Mouse (Mus musculus) limb, embryonic 11.5 days (tissue): ENCODE results near the gene Mea1. TPM values are rescaled to one million over a fixed set of nuclear protein-coding genes. Genes with fewer than 3 reads are reported as not detected.

Experiments used
- ATAC-seq: fragments of 200-750 bp; cut with Nextera tagmentation; 2 replicates; pipeline ENCODE4 v1.8.0; 2017; ENCODE audit warnings: low read depth; ENCODE audit not compliant: insufficient number of reproducible peaks, low FRiP score, low TSS enrichment
- DNase-seq: peaks from one replicate; pipeline ENCODE4 v3.0.0-alpha.2; 2015; ENCODE audit warnings: low spot score
- H3K27ac ChIP-seq: fragments of 300-500 bp; sonication (generic); replicated peaks from 2 replicates; pipeline ENCODE4 v1.5.1; 2014; ENCODE audit warnings: low read depth, mild to moderate bottlenecking, low read length
- H3K27me3 ChIP-seq: fragments of 300-500 bp; sonication (generic); 2 replicates; pipeline ENCODE4 v1.6.1; 2014; ENCODE audit warnings: mild to moderate bottlenecking, low read length, mixed read lengths; ENCODE audit not compliant: control insufficient read depth, insufficient read depth
- H3K36me3 ChIP-seq: fragments of 300-500 bp; sonication (generic); 2 replicates; pipeline ENCODE4 v1.6.1; 2014; ENCODE audit warnings: mild to moderate bottlenecking, low read length, moderate library complexity, mixed read lengths; ENCODE audit not compliant: control insufficient read depth, insufficient read depth
- H3K4me1 ChIP-seq: fragments of 300-500 bp; sonication (generic); 2 replicates; pipeline ENCODE4 v1.6.1; 2014; ENCODE audit warnings: low read length, mixed read lengths; ENCODE audit not compliant: control insufficient read depth, insufficient read depth
- H3K4me2 ChIP-seq: fragments of 300-500 bp; sonication (generic); 2 replicates; pipeline ENCODE4 v1.6.1; 2014; ENCODE audit warnings: low read depth, mild to moderate bottlenecking, moderate library complexity; ENCODE audit not compliant: severe bottlenecking
- H3K4me3 ChIP-seq: fragments of 300-500 bp; sonication (generic); 2 replicates; pipeline ENCODE4 v1.5.1; 2014; ENCODE audit warnings: low read depth, low read length
- H3K9ac ChIP-seq: fragments of 300-500 bp; sonication (generic); 2 replicates; pipeline ENCODE4 v1.6.1; 2014; ENCODE audit warnings: mild to moderate bottlenecking, low read length
- H3K9me3 ChIP-seq: fragments of 300-500 bp; sonication (generic); 2 replicates; pipeline ENCODE4 v1.6.1; 2016; ENCODE audit warnings: low read length; ENCODE audit not compliant: control insufficient read depth
- WGBS: fragments of 180-500 bp; shearing (Covaris S2); extraction: QIAGEN DNeasy Blood & Tissue Kit; methylation state at CpG from one replicate; pipeline ENCODE4 v1.1.7; 2014; 5-methylcytosine and 5-hydroxymethylcytosine counted together
- polyA plus RNA-seq: library from polyadenylated mRNA; unstranded; fragments of >200 nt; fragmentation: Nextera tagmentation; extraction: Ambion mirVana; gene quantifications from 2 replicates; pipeline ENCODE4 v1.2.1, GENCODE M21; 2014

Gene Mea1
- polyA plus RNA-seq, 1 experiment from 2014 or later = 160 TPM

- H3K27ac ChIP-seq = peak overlapping the region; percentile 82
- H3K36me3 ChIP-seq = peaks cover 20% of the 10 kb centered on the region
Measured at GRCm38 (mm10) chr17:46674530-46675283, 3.9 kb upstream of the Mea1 start.

DNA sequence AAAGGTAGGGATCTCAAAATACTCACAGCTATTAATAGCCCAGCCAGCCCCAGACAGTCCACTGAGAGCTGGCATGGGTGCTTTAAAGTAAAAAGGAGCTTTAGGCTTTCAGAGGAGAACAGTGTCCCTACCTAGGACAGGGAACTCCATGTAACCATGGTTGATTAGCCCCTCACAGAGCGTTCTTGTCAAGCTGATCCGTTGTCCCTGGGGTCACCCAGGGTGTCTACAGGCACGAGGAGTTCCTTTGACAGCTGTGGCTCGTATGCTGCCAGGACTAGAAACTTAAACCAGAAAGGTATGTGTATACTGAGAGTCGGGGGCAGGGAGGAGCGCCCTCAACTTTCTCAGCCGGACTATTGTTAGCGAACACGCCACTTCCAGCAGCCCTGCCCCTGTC is 318 bp downstream of the Mea1 start:
- ATAC-seq = no peak
- H3K27me3 ChIP-seq = no peaks in the 10 kb centered on the region
- H3K4me2 ChIP-seq = peak overlapping the region; percentile 83
- no peak overlapping the region for H3K27ac ChIP-seq
- DNase-seq = no peak
- H3K4me3 ChIP-seq = no peak overlapping the region; the same call in 1 of the 2 replicates
- no peaks in the 10 kb centered on the region for H3K9me3 ChIP-seq
- H3K4me1 ChIP-seq = peaks cover 23% of the 10 kb centered on the region
- no peak overlapping the region; the same call in 1 of the 2 replicates for H3K9ac ChIP-seq
- WGBS = 56% methylated on average over 9 of the region's 9 CpGs
- peaks cover 31% of the 10 kb centered on the region for H3K36me3 ChIP-seq

More at GRCm38 (mm10) chr17:46674530-46675283, 3.9 kb upstream of the Mea1 start:
- DNase-seq (no peak), ATAC-seq (peak; percentile 13; the same call in 1 of the 2 replicates)
- H3K4me2 ChIP-seq = peak overlapping the region; percentile 63
- H3K9ac ChIP-seq = peak overlapping the region; percentile 62; the same call in 1 of the 2 replicates
- H3K27me3 ChIP-seq = no peaks in the 10 kb centered on the region
- 19% methylated on average over 15 of the region's 15 CpGs for WGBS
- peak overlapping the region; percentile 77 for H3K4me3 ChIP-seq
- H3K4me1 ChIP-seq = peaks cover 18% of the 10 kb centered on the region
- no peaks in the 10 kb centered on the region for H3K9me3 ChIP-seq

DNA sequence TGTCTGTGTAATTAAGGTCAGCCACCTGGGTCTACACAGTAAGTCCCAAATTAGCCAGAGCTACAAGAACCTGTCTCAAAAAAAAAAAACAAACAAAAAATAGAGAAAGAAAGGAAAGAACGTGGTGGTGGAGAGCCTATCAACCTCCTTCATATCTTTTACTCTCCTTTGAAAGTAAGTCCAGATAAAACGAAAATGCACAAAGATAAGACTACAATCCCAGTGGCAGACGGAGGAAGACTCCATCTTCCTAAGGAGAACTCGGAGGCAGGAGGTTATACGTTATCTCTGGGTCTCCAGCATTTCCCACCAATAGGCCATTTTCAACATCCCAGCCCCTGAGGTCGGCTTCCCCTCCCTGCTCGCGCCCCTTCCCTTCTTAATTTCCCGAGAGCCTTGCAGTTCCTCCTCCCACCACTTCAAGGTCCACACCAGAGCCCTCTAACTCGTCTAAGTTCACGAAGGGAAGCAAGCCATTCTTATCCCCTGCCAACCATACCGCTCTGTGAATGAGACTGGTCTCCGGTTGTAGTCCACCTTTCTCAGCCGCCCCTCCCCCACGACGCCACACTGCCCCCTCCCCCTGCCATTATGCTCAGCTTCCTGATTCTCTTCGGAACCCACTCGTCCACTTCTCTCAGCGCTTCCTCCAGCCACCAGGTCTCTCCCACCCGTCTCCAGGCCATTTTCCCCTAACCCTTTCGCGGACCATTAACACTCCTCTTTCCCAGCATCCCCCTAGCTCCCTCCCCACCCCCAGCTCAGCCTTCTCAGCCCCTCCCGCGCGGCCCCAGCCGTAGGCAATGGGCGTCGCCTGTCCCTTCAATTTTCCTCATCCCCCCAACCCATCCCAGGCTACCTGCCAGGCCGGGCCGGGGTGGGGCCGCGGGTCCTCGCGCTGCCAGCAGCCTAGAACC is 1.5 kb downstream of the Mea1 start:
- peak; percentile 71 for DNase-seq
- H3K4me2 ChIP-seq = peak overlapping the region; percentile 83
- peak; percentile 2 for ATAC-seq
- under 1% methylated on average over 34 of the region's 34 CpGs for WGBS
- peaks cover 41% of the 10 kb centered on the region for H3K36me3 ChIP-seq
- H3K27me3 ChIP-seq = no peaks in the 10 kb centered on the region
- peak overlapping the region; percentile 88 for H3K4me3 ChIP-seq
- H3K4me1 ChIP-seq = peaks cover 17% of the 10 kb centered on the region
- H3K27ac ChIP-seq = peak overlapping the region; percentile 88
- H3K9me3 ChIP-seq = no peaks in the 10 kb centered on the region
- peak overlapping the region; percentile 70 for H3K9ac ChIP-seq

GRCm38 (mm10) chr17:46680760-46681373 is 2.3 kb downstream of the Mea1 start, which contains the start of gene Klhdc3:
Gene Klhdc3, minus strand, starts transcription at chr17:46680914.
- Histone ChIP-seq H3K4me3 (peak within 1 kb of the TSS; percentile 88), H3K9me3 (no peaks in the 10 kb centered on the region), H3K4me1 (peaks cover 17% of the 10 kb centered on the region), H3K9ac (peak within 1 kb of the TSS; percentile 70), H3K4me2 (peak within 1 kb of the TSS; percentile 83), H3K36me3 (peaks cover 48% of the 10 kb centered on the region), H3K27ac (peak within 1 kb of the TSS; percentile 88), H3K27me3 (no peaks in the 10 kb centered on the region)
- ATAC-seq (peak; percentile 97), DNase-seq (peak; percentile 100)
- under 1% methylated on average over 48 of the region's 49 CpGs for WGBS

DNA sequence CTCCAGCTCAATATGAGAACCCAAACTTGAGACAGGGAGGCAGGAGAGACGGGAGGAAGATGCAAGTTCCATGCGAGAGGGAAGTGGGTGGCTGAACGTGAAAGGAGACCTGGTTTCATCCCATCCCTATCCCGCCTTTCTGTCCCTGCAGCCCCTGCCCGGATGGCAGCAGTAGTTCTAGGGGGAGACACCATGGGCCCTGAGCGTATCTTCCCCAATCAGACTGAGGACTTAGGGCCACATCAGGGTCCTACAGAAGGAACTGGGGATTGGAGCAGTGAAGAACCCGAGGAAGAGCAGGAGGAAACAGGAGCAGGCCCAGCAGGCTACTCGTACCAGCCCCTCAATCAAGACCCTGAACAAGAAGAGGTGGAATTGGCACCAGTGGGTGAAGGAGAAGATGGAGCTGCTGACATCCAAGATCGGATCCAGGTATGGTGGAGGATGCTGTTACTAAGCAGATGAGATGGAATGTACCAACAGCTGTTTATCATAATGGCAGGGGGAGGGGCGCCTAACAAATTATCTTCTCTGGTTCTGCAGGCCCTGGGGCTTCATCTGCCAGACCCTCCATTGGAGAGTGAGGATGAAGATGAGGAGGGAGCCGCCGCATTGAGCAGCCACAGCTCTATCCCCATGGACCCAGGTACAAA is 3.0 kb downstream of the Mea1 start:
- Histone ChIP-seq H3K9me3 (no peaks in the 10 kb centered on the region), H3K9ac (peak overlapping the region; percentile 47), H3K36me3 (peaks cover 42% of the 10 kb centered on the region), H3K4me2 (peak overlapping the region; percentile 83), H3K4me3 (peak overlapping the region; percentile 88), H3K27ac (no peak overlapping the region; the same call in 1 of the 2 replicates), H3K4me1 (peaks cover 17% of the 10 kb centered on the region), H3K27me3 (no peaks in the 10 kb centered on the region)
- 26% methylated on average over 12 of the region's 12 CpGs for WGBS
- DNase-seq (no peak), ATAC-seq (no peak)

GRCm38 (mm10) chr17:46682654-46683389 is 4.2 kb downstream of the Mea1 start:
- no peak overlapping the region for H3K4me3 ChIP-seq
- DNase-seq (no peak), ATAC-seq (no peak)
- H3K27ac ChIP-seq = no peak overlapping the region
- no peaks in the 10 kb centered on the region for H3K9me3 ChIP-seq
- peaks cover 43% of the 10 kb centered on the region for H3K36me3 ChIP-seq
- no peak overlapping the region for H3K9ac ChIP-seq
- no peak overlapping the region for H3K4me2 ChIP-seq
- WGBS = 83% methylated on average over 16 of the region's 16 CpGs
- H3K4me1 ChIP-seq = peaks cover 17% of the 10 kb centered on the region
- H3K27me3 ChIP-seq = no peaks in the 10 kb centered on the region

DNA sequence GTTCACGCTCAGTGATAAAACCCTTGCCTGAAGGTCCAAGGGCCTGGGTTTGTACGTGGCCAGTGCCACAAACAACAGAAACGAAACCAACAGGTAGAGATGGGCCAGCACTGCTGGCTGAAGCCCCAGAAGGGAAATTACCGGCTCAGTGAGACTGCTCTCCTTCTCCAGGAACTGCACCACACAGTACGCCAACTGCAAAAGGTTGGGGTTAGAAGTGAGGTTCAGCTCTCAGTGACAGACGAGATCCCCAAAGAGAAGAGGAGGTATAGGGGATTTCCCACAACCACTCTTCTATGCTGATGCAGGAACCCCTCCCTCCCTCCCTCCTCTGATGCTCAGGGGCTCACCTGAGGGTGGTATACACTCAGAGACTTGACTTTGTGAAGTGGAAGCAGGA is 7.3 kb downstream of the Mea1 start:
- WGBS = 92% methylated on average over 6 of the region's 6 CpGs
- H3K4me1 ChIP-seq = peaks cover 4% of the 10 kb centered on the region; the same call in 1 of the 2 replicates
- no peak overlapping the region for H3K9ac ChIP-seq
- H3K27me3 ChIP-seq = no peaks in the 10 kb centered on the region
- no peak for DNase-seq
- no peaks in the 10 kb centered on the region for H3K9me3 ChIP-seq
- H3K4me2 ChIP-seq = no peak overlapping the region
- no peak overlapping the region for H3K27ac ChIP-seq
- H3K4me3 ChIP-seq = no peak overlapping the region
- ATAC-seq = no peak
- peaks cover 38% of the 10 kb centered on the region for H3K36me3 ChIP-seq
